Mouse (Mus musculus): ENCODE measurements around the gene Sowahd. TPM values are rescaled to one million over a fixed set of nuclear protein-coding genes. Genes with fewer than 3 reads are reported as not detected.
"Not testable (repeated sequence)": the region's sequence is repeated elsewhere in the genome, so short reads cannot be mapped to it uniquely, and the experiment has no call there.

Gene Sowahd
- polyA plus RNA-seq, 2 experiments = not detected

DNA sequence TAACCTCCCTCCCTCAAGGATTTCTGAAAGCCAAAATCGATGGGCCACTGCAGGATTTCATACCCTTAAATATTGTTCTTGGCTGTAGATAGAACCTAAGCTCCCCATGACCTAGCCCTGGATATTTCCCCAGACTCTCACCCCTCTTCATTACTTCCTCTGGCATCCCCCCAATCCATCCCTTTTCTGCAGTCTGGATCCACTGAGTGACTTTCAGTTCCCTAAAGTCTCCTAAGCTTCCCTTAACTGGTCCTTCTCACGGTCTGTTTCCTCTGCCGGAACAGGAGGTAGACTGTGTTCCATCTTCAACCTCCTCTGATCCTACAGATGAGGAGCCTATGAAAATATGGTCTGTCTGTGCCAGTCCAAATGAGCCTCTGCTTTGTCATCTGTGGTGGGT, 18.7 kb downstream of the Sowahd start:
- WGBS = 74% methylated on average over 3 of the region's 3 CpGs
- Histone ChIP-seq H3K27ac (replicated peaks; ENCODE audit: low read depth, low read length) (no peak overlapping the region), H3K36me3 (ENCODE audit: control insufficient read depth, insufficient read depth, low read length) (no peaks in the 10 kb centered on the region), H3K9ac (ENCODE audit: low read depth, low read length, severe bottlenecking) (no peak overlapping the region), H3K4me1 (ENCODE audit: control insufficient read depth, insufficient read depth, low read length) (no peaks in the 10 kb centered on the region), H3K9me3 (ENCODE audit: control insufficient read depth, low read length) (no peaks in the 10 kb centered on the region), H3K4me3 (replicated peaks; ENCODE audit: low read length) (no peak overlapping the region), H3K4me2 (replicated peaks; ENCODE audit: low read depth, low read length, severe bottlenecking) (no peak overlapping the region), H3K27me3 (ENCODE audit: control insufficient read depth, insufficient read depth, low read length) (no peaks in the 10 kb centered on the region)
- no peak for TF ChIP-seq POLR2A (IDR thresholded peaks at IDR 0.05; ENCODE audit: borderline replicate concordance, extremely low read depth, insufficient read depth, insufficient read length)
- no peak for DNase-seq (ENCODE audit: low spot score)
- no peak for ATAC-seq (ENCODE audit: low FRiP score, low read depth)

DNA sequence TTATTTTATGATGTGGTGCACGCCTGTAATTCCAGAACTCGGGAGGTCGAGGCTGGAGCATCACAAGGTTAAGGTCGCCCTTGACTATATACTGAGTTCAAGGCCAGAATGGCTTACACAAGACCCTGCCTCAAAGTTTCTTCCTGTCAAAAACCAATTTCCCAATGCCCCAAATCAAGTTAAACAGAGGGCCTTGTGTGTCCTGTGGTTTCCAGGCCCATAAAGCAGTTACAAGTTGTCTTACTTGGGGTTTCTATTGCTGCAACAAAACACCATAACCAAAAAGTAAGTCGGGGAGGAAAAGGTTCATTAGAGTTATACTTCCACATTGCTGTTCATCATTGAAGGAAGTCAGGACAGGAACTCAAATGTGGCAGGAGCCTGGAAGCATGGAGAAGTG, 20.1 kb downstream of the Sowahd start:
- Histone ChIP-seq H3K9me3 (ENCODE audit: control insufficient read depth, low read length) (no peaks in the 10 kb centered on the region), H3K9ac (ENCODE audit: low read depth, low read length, severe bottlenecking) (no peak overlapping the region), H3K27me3 (ENCODE audit: control insufficient read depth, insufficient read depth, low read length) (no peaks in the 10 kb centered on the region), H3K4me2 (replicated peaks; ENCODE audit: low read depth, low read length, severe bottlenecking) (no peak overlapping the region), H3K4me1 (ENCODE audit: control insufficient read depth, insufficient read depth, low read length) (no peaks in the 10 kb centered on the region), H3K4me3 (replicated peaks; ENCODE audit: low read length) (no peak overlapping the region), H3K27ac (replicated peaks; ENCODE audit: low read depth, low read length) (no peak overlapping the region), H3K36me3 (ENCODE audit: control insufficient read depth, insufficient read depth, low read length) (no peaks in the 10 kb centered on the region)
- ATAC-seq (ENCODE audit: low FRiP score, low read depth) = no peak
- 84% methylated on average over 5 of the region's 5 CpGs for WGBS
- TF ChIP-seq POLR2A (IDR thresholded peaks at IDR 0.05; ENCODE audit: borderline replicate concordance, extremely low read depth, insufficient read depth, insufficient read length) = no peak
- DNase-seq (ENCODE audit: low spot score) = no peak

DNA sequence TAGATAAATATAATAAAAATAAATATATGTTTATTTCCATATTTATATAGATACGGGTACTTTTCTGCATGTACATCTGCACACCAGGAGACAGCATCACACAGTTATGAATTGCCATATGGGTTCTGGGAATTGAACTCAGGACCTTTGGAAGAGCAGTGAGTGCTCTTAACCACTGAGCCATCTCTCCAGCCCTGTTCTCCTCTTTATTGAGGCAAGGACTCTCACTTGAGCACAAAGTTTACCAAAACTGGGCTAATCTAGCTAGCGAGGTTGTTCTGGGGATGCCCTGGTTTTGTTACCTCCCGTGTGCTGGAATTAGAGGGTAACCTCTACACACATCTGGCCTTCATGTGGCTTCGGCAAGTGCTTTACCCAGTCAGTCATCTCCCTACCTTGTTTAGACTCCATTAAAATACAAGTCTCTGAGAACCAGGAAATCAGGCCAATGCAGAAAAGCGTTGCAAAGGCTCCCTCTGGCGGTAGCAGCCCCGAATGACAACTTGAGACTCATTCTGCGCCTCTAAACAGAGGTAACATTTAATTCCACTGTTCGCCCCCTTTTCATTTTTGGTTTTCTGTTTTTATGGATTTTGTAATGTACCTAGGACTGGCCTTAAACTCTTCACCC, 25.7 kb downstream of the Sowahd start:
- WGBS = 35% methylated on average over 9 of the region's 9 CpGs
- no peak overlapping the region for H3K9ac ChIP-seq (ENCODE audit: low read depth, low read length, severe bottlenecking)
- no peaks in the 10 kb centered on the region for H3K4me1 ChIP-seq (ENCODE audit: control insufficient read depth, insufficient read depth, low read length)
- H3K27me3 ChIP-seq (ENCODE audit: control insufficient read depth, insufficient read depth, low read length) = no peaks in the 10 kb centered on the region
- peak; percentile 51 for DNase-seq (ENCODE audit: low spot score)
- ATAC-seq (ENCODE audit: low FRiP score, low read depth) = no peak
- H3K9me3 ChIP-seq (ENCODE audit: control insufficient read depth, low read length) = no peaks in the 10 kb centered on the region
- TF ChIP-seq POLR2A (IDR thresholded peaks at IDR 0.05; ENCODE audit: borderline replicate concordance, extremely low read depth, insufficient read depth, insufficient read length) = no peak
- no peak overlapping the region for H3K4me2 ChIP-seq (replicated peaks; ENCODE audit: low read depth, low read length, severe bottlenecking)
- no peak overlapping the region for H3K27ac ChIP-seq (replicated peaks; ENCODE audit: low read depth, low read length)
- no peak overlapping the region for H3K4me3 ChIP-seq (replicated peaks; ENCODE audit: low read length)
- H3K36me3 ChIP-seq (ENCODE audit: control insufficient read depth, insufficient read depth, low read length) = no peaks in the 10 kb centered on the region

DNA sequence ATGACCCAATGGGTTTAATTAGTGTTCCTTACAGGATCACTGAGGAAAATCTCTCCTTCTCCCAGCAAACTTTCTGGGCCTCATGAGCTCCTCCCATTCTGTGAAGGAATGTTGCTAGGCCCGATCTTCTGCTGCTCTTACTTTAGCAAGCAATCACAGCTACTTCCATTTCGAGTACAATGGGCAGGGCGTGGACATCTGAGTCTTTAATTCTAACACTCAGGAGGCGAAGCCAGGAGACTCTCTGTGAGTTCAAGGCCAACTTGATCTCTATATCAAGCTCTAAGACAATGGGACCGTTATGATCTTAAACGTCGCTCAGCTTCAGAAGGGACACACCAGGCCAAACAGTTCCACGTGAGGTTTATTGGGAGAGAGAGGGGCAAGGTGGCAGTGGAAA, 28.0 kb downstream of the Sowahd start:
- no peak overlapping the region for H3K4me2 ChIP-seq (replicated peaks; ENCODE audit: low read depth, low read length, severe bottlenecking)
- H3K4me1 ChIP-seq (ENCODE audit: control insufficient read depth, insufficient read depth, low read length) = no peaks in the 10 kb centered on the region
- H3K27ac ChIP-seq (replicated peaks; ENCODE audit: low read depth, low read length) = no peak overlapping the region
- DNase-seq (ENCODE audit: low spot score) = no peak
- peaks cover 6% of the 10 kb centered on the region; the same call in 1 of the 2 replicates for H3K36me3 ChIP-seq (ENCODE audit: control insufficient read depth, insufficient read depth, low read length)
- ATAC-seq (ENCODE audit: low FRiP score, low read depth) = no peak
- 79% methylated on average over 8 of the region's 8 CpGs for WGBS
- H3K27me3 ChIP-seq (ENCODE audit: control insufficient read depth, insufficient read depth, low read length) = no peaks in the 10 kb centered on the region
- no peak for TF ChIP-seq POLR2A (IDR thresholded peaks at IDR 0.05; ENCODE audit: borderline replicate concordance, extremely low read depth, insufficient read depth, insufficient read length)
- no peaks in the 10 kb centered on the region for H3K9me3 ChIP-seq (ENCODE audit: control insufficient read depth, low read length)
- no peak overlapping the region for H3K9ac ChIP-seq (ENCODE audit: low read depth, low read length, severe bottlenecking)
- no peak overlapping the region for H3K4me3 ChIP-seq (replicated peaks; ENCODE audit: low read length)

DNA sequence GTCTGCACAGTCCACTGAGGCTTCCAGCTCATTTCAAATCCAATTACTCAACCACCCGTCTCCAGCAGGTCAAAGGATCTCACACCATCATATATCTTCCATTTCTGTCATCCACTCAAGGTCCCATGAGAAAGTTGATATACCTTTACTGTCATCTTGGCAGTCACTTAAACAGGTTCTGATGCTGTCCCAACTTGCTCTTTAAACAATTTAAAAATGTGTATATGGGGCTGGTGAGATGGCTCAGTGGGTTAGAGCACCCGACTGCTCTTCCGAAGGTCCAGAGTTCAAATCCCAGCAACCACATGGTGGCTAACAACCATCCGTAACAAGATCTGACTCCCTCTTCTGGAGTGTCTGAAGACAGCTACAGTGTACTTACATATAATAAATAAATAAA, 31.7 kb downstream of the Sowahd start:
- H3K4me2 ChIP-seq (replicated peaks; ENCODE audit: low read depth, low read length, severe bottlenecking); H3K4me3 ChIP-seq (replicated peaks; ENCODE audit: low read length); H3K27ac ChIP-seq (replicated peaks; ENCODE audit: low read depth, low read length); H3K27me3 ChIP-seq (ENCODE audit: control insufficient read depth, insufficient read depth, low read length); H3K4me1 ChIP-seq (ENCODE audit: control insufficient read depth, insufficient read depth, low read length); H3K9me3 ChIP-seq (ENCODE audit: control insufficient read depth, low read length); H3K9ac ChIP-seq (ENCODE audit: low read depth, low read length, severe bottlenecking); ATAC-seq (ENCODE audit: low FRiP score, low read depth); DNase-seq (ENCODE audit: low spot score): not testable (repeated sequence)
- peaks cover 18% of the 10 kb centered on the region for H3K36me3 ChIP-seq (ENCODE audit: control insufficient read depth, insufficient read depth, low read length)
- WGBS = 61% methylated on average over 3 of the region's 4 CpGs

DNA sequence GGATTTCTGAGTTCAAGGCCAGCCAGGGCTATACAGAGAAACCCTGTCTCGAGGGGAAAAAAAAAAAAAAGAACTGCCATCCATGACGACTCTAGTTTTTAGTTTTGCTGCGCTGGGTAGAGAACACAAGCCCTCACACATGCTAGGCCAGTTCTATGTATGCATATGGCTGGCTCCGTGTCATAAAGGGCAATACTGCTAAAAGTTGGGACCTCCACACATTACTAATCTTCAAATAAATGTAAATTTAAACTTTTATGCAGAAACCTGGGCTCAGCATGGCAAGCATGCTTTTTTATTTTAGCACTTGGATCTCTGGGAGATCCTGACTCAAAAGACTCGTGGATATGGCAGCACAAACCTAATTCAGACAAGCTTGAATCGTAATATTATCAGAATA, 32.5 kb downstream of the Sowahd start:
- no peak overlapping the region for H3K27ac ChIP-seq (replicated peaks; ENCODE audit: low read depth, low read length)
- H3K4me2 ChIP-seq (replicated peaks; ENCODE audit: low read depth, low read length, severe bottlenecking) = no peak overlapping the region
- 55% methylated on average over 6 of the region's 6 CpGs for WGBS
- H3K36me3 ChIP-seq (ENCODE audit: control insufficient read depth, insufficient read depth, low read length) = peaks cover 18% of the 10 kb centered on the region
- no peaks in the 10 kb centered on the region for H3K27me3 ChIP-seq (ENCODE audit: control insufficient read depth, insufficient read depth, low read length)
- no peak for ATAC-seq (ENCODE audit: low FRiP score, low read depth)
- 0 out of 2 replicates have a peak, but pooled peaks cover 5% of the 10 kb centered on the region for H3K4me1 ChIP-seq (ENCODE audit: control insufficient read depth, insufficient read depth, low read length)
- DNase-seq (ENCODE audit: low spot score) = no peak
- no peak overlapping the region for H3K9ac ChIP-seq (ENCODE audit: low read depth, low read length, severe bottlenecking)
- H3K9me3 ChIP-seq (ENCODE audit: control insufficient read depth, low read length) = no peaks in the 10 kb centered on the region
- no peak for TF ChIP-seq POLR2A (IDR thresholded peaks at IDR 0.05; ENCODE audit: borderline replicate concordance, extremely low read depth, insufficient read depth, insufficient read length)
- no peak overlapping the region for H3K4me3 ChIP-seq (replicated peaks; ENCODE audit: low read length)
